Mouse (Mus musculus) liver, embryonic 14.5 days (tissue): ENCODE measurements around the gene Tmod2. TPM values are rescaled to one million over a fixed set of nuclear protein-coding genes. Genes with fewer than 3 reads are reported as not detected.

Experiments
- ATAC-seq: fragments of 200-750 bp; cut with Nextera tagmentation; 2 replicates; pipeline ENCODE4 v1.8.0; 2017; ENCODE audit warnings: moderate number of reproducible peaks, mild to moderate bottlenecking, moderate library complexity; ENCODE audit not compliant: insufficient read depth
- DNase-seq, 3 experiments: peaks; one replicate each; pipeline ENCODE4 v3.0.0-alpha.2; 2012 to 2013; ENCODE audit warnings: low read depth in 3 of 3, low spot score in 3 of 3
- H3K27ac ChIP-seq: fragments of 300-500 bp; sonication (generic); 2 replicates; pipeline ENCODE4 v1.5.1; 2014; ENCODE audit warnings: moderate library complexity, mild to moderate bottlenecking, control low read depth, inconsistent platforms
- H3K27me3 ChIP-seq: fragments of 300-500 bp; sonication (generic); 2 replicates; pipeline ENCODE4 v1.6.1; 2014; ENCODE audit warnings: mild to moderate bottlenecking, low read length, moderate library complexity; ENCODE audit not compliant: control insufficient read depth, insufficient read depth
- H3K36me3 ChIP-seq: fragments of 300-500 bp; sonication (generic); replicated peaks from 2 replicates; pipeline ENCODE4 v1.6.1; 2014; ENCODE audit warnings: low read depth; ENCODE audit not compliant: control insufficient read depth, insufficient read depth
- H3K4me1 ChIP-seq, 2 experiments: fragments of 200-500 bp in 1 of 2; fragments of 300-500 bp in 1 of 2; sonication (generic) in 1 of 2; replicated peaks; 2 replicates each; pipeline ENCODE4 v1.6.1; 2012 to 2014; ENCODE audit warnings: antibody characterized with exemption in 1 of 2, inconsistent platforms in 1 of 2, low read length in 1 of 2; ENCODE audit not compliant: control insufficient read depth in 2 of 2, insufficient read depth in 2 of 2
- H3K4me2 ChIP-seq: fragments of 300-500 bp; sonication (generic); 2 replicates; pipeline ENCODE4 v1.6.1; 2014; ENCODE audit warnings: low read depth, mild to moderate bottlenecking, control low read depth, moderate library complexity
- H3K4me3 ChIP-seq, 2 experiments: fragments of 200-500 bp in 1 of 2; fragments of 300-500 bp in 1 of 2; sonication (generic) in 1 of 2; 2 replicates each; pipeline ENCODE4 v1.5.1; 2012 to 2014; ENCODE audit warnings: low read depth in 2 of 2, low read length in 2 of 2, mild to moderate bottlenecking in 2 of 2, control low read depth in 1 of 2, inconsistent platforms in 1 of 2, moderate library complexity in 1 of 2; ENCODE audit not compliant: insufficient read depth in 1 of 2
- H3K9ac ChIP-seq: fragments of 300-500 bp; sonication (generic); replicated peaks from 2 replicates; pipeline ENCODE4 v1.6.1; 2014; ENCODE audit warnings: mild to moderate bottlenecking, control low read depth, moderate library complexity
- H3K9me3 ChIP-seq: fragments of 300-500 bp; sonication (generic); 2 replicates; pipeline ENCODE4 v1.6.1; 2016; ENCODE audit warnings: low read length, mixed read lengths; ENCODE audit not compliant: control insufficient read depth
- CTCF ChIP-seq: IDR thresholded peaks from 2 replicates; pipeline ENCODE4 v1.5.1; 2016; ENCODE audit warnings: antibody characterized with exemption, low read depth, control low read depth
- EP300 ChIP-seq: IDR thresholded peaks from 2 replicates; pipeline ENCODE4 v1.6.1; 2016; ENCODE audit warnings: antibody characterized with exemption, low read depth
- WGBS: fragments of 180-500 bp; shearing (Covaris S2); extraction: QIAGEN DNeasy Blood & Tissue Kit; methylation state at CpG from one replicate; pipeline ENCODE4 v1.1.7; 2014; ENCODE audit not compliant: insufficient replicate concordance; 5-methylcytosine and 5-hydroxymethylcytosine counted together
- polyA plus RNA-seq, 2 experiments: library from polyadenylated mRNA; depleted of rRNA in 1 of 2; stranded (reverse) in 1 of 2; unstranded in 1 of 2; fragments of >200 nt; fragmentation: Nextera tagmentation in 1 of 2; extraction: Ambion mirVana in 1 of 2; gene quantifications; 2 replicates each; pipeline versions ENCODE4 v1.2.1 to v1.2.3; 2012 to 2014

The Tmod2 gene
- polyA plus RNA-seq, 2 experiments = 0.03 to 0.05 TPM

GRCm38 (mm10) chr9:75618836-75619400 is 7.8 kb upstream of the Tmod2 start:
- Histone ChIP-seq H3K4me2 (no peak overlapping the region), H3K4me3 (no peak overlapping the region), H3K9ac (no peak overlapping the region), H3K4me1 (no peaks in the 10 kb centered on the region), H3K27ac (no peak overlapping the region), H3K27me3 (no peaks in the 10 kb centered on the region; the same call in 1 of the 2 replicates), H3K36me3 (no peaks in the 10 kb centered on the region), H3K9me3 (no peaks in the 10 kb centered on the region)
- DNase-seq (no peak), ATAC-seq (no peak)
- TF ChIP-seq EP300 (no peak), CTCF (no peak)
- 72% methylated on average over 6 of the region's 6 CpGs for WGBS

DNA sequence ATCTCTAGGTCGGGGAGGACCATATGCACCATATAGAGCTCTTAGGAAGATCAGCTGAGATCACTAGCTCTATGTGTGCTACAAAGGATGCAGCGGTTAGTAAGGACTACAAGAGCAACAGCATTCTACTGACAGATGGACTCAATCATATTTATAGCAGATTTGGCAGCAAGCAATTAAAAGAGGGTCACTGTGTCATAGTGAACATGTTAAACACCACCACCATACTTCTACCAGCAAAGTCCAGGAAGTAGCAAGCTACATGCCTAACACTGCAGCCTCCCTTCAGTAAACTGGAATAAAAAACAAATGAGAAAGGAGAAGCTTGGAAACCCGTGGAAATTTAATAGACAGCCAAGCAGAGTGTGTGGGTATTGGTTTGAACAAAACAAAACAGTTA is 5.4 kb upstream of the Tmod2 start:
- Histone ChIP-seq H3K4me2 (no peak overlapping the region), H3K4me3 (no peak overlapping the region), H3K9me3 (no peaks in the 10 kb centered on the region), H3K4me1 (no peaks in the 10 kb centered on the region), H3K27ac (no peak overlapping the region), H3K36me3 (no peaks in the 10 kb centered on the region), H3K9ac (no peak overlapping the region), H3K27me3 (peaks cover 7% of the 10 kb centered on the region)
- WGBS = 56% methylated on average over 3 of the region's 3 CpGs
- TF ChIP-seq CTCF (no peak), EP300 (no peak)
- ATAC-seq = no peak
- DNase-seq = no peak

DNA sequence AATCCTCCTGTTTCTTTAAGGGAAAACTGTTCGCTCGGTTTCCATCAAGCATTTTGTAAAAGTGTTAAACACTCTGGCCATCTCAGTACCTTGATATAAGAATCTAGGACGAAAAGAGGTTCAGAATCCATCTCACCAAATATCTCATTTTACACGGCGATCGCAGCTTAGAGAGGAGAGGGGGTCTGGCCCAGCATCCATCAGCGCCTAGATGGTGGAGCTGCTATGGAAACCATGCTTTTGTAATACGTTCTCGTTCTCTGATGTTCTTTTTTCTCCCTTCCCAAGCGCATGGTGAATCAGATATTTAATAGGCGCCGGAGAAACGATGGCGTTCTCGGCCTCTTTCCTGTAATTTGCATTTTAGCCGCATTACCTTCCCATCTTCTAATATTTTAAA is 1.2 kb downstream of the Tmod2 start:
- Histone ChIP-seq H3K27ac (no peak overlapping the region), H3K9me3 (no peaks in the 10 kb centered on the region), H3K4me1 (no peaks in the 10 kb centered on the region), H3K4me3 (no peak overlapping the region), H3K9ac (no peak overlapping the region), H3K27me3 (peaks cover 31% of the 10 kb centered on the region), H3K4me2 (no peak overlapping the region), H3K36me3 (no peaks in the 10 kb centered on the region)
- 35% methylated on average over 16 of the region's 16 CpGs for WGBS
- TF ChIP-seq EP300 (no peak), CTCF (no peak)
- DNase-seq (no peak), ATAC-seq (no peak)

DNA sequence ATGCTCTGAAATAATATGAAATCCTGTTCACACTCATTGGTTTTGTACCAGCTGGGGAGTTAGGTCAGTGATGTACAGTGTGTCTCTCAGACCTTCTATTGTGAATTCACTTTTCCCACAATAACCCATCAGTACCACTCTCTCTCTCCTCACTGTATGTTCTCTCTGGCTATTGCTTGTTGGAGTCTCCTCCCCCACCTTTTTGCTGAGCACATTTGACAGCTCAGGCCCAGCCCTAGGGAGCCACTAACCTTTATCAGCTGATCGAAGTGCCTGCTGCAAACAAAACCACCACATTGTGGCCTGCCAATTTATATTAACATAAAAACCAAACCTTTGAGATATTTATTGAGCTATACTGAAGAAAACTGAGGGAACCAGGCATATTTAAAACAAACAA is 1.6 kb downstream of the Tmod2 start:
- TF ChIP-seq CTCF = no peak
- TF ChIP-seq EP300 = no peak
- DNase-seq = no peak

DNA sequence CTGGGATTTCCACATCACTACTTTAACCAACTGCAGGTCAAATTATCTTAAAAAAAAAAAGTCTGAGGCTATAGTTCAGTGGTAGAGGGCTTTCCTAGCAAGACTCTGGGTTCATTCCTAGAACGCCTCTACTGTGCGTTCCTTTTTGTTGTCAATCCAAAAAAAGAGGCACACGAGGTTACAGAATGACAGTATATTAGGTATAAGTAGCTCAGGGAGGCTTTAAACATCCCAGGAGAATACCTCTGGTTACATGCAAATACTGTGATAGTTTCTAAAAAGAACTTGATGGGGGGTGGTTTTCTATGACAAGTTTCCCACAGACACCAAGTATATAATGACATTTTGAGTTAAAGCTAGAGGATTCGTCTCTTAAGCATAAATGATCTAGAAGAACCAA is 3.6 kb downstream of the Tmod2 start:
- WGBS = 49% methylated on average over 4 of the region's 4 CpGs
- H3K27me3 ChIP-seq = peaks cover 31% of the 10 kb centered on the region
- TF ChIP-seq CTCF = no peak
- TF ChIP-seq EP300 = no peak
- H3K4me2 ChIP-seq = no peak overlapping the region
- no peak for DNase-seq
- H3K36me3 ChIP-seq = no peaks in the 10 kb centered on the region
- H3K27ac ChIP-seq = no peak overlapping the region
- H3K9me3 ChIP-seq = no peaks in the 10 kb centered on the region
- no peak for ATAC-seq
- no peaks in the 10 kb centered on the region for H3K4me1 ChIP-seq
- H3K9ac ChIP-seq = no peak overlapping the region
- no peak overlapping the region for H3K4me3 ChIP-seq

More for the DNA sequence above, 1.6 kb downstream of the Tmod2 start:
- Histone ChIP-seq H3K36me3 (no peaks in the 10 kb centered on the region), H3K9me3 (no peaks in the 10 kb centered on the region), H3K4me3 (no peak overlapping the region), H3K4me1 (no peaks in the 10 kb centered on the region), H3K27me3 (peaks cover 31% of the 10 kb centered on the region), H3K4me2 (no peak overlapping the region), H3K27ac (no peak overlapping the region), H3K9ac (no peak overlapping the region)
- WGBS = 22% methylated on average over 1 of the region's 1 CpGs
- no peak for ATAC-seq
